38 mouse cellular contexts compared by ENCODE assay signal in the genomic region with DNA sequence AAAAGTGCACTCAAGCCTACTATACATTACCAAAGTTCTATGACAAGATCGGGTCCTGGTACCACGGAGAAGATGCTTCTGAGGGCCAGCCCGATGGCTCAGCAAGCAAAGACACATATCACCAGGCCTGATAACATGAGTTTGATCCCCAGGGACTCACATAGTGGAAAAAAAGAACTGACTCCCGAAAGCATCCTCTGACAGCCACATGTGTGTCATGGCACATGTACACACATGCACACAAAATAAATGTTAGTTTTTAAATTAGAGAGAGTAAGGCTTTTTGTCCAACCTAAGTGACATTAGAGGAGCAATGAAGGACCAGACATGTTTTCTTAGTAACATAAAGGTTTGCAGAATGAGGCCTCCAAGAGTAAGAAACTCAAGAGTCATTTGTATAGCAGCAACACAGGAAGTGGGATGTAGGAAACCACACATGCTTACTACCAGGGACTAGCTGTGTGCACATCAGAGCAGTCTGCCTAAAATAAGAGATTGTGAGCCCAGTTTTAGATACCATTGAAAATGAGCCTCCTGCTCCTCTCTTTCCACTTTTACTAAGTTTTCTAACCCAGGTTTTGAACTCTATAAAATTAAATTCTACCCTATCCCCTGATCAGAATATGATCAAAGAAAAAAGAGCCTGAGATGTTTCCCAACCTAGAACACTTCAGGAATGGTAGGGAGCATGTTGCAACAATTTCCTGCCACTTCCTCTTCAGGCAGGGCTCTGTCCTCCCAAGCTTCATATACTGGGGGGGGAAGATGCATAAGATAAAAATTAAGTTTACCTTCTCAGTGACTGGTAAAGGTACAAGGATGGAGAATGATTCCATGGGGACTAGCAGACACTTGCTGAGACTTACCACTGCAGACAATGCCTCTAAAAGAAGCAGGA. TPM values are rescaled to one million over a fixed set of nuclear protein-coding genes. Genes with fewer than 3 reads are reported as not detected.
"Had no signal": no experiment of that assay in that cellular context is flagged by ENCODE, and none has a peak within 500 bp of the region (broad histone marks: within the 10 kb centered on the region; RNA-seq: fewer than 3 reads in every experiment).

No protein-coding gene starts in this region.

- ATAC-seq: hindbrain, embryonic 16.5 days; intestine, embryonic 16.5 days had no signal

- H3K27ac ChIP-seq: gastrocnemius, adult 2 months; heart, adult 2 months; heart, embryonic 13.5 days; heart, embryonic 15.5 days; hindbrain, embryonic 13.5 days; kidney, embryonic 15.5 days; kidney, postnatal 0 days; limb, embryonic 10.5 days; limb, embryonic 12.5 days had no signal

- H3K9ac ChIP-seq: heart, embryonic 13.5 days; heart, embryonic 15.5 days; hindbrain, embryonic 13.5 days; kidney, embryonic 15.5 days; limb, embryonic 12.5 days had no signal

- H3K4me2 ChIP-seq: heart, embryonic 11.5 days; heart, embryonic 13.5 days; heart, embryonic 15.5 days; hindbrain, embryonic 13.5 days; kidney, embryonic 15.5 days; limb, embryonic 12.5 days; liver, embryonic 11.5 days had no signal

- H3K4me3 ChIP-seq: gastrocnemius, adult 2 months; heart, adult 2 months; heart, embryonic 13.5 days; heart, embryonic 15.5 days; hindbrain, embryonic 13.5 days; kidney, embryonic 15.5 days; limb, embryonic 10.5 days; limb, embryonic 12.5 days had no signal

- DNase-seq: gastrocnemius, adult 2 months; gastrocnemius, postnatal 10 days; gastrocnemius, postnatal 25 days; heart, adult 11 months; heart, adult 2 months; heart, postnatal 14 days; heart, postnatal 36 days; kidney, adult 11 months; kidney, adult 2 months; kidney, adult 9 months; kidney, postnatal 14 days; kidney, postnatal 36 days; layer of hippocampus, adult 9-11 months; layer of hippocampus, postnatal 36 days; liver had no signal

- H3K9me3 ChIP-seq: heart, embryonic 13.5 days; heart, embryonic 15.5 days; hindbrain, embryonic 13.5 days; kidney, embryonic 15.5 days; limb, embryonic 10.5 days; limb, embryonic 12.5 days had no signal

- H3K4me1 ChIP-seq: heart, embryonic 13.5 days; heart, embryonic 15.5 days; hindbrain, embryonic 13.5 days; kidney, embryonic 15.5 days; limb, embryonic 10.5 days; limb, embryonic 12.5 days had no signal

- H3K27me3 ChIP-seq: heart, embryonic 13.5 days; heart, embryonic 15.5 days; hindbrain, embryonic 13.5 days; kidney, embryonic 15.5 days; limb, embryonic 12.5 days had no signal

- H3K36me3 ChIP-seq: heart, embryonic 13.5 days; heart, embryonic 15.5 days; hindbrain, embryonic 13.5 days; kidney, embryonic 15.5 days; limb, embryonic 10.5 days; limb, embryonic 12.5 days had no signal

RNA-seq across cellular contexts. Expression of gene Ambn, which starts 13.3 kb away (rescaled TPM):
- total RNA-seq: gastrocnemius, adult 2 months; gastrocnemius, postnatal 10 days; gastrocnemius, postnatal 25 days; gastrocnemius, postnatal 4 days; heart, adult 2 months; heart, postnatal 14 days; heart, postnatal 36 days; hematopoietic stem cell, adult 5-6 weeks; layer of hippocampus, adult 18-20 months; layer of hippocampus, adult 8-10 months; layer of hippocampus, postnatal 14 days; layer of hippocampus, postnatal 36 days; left cerebral cortex, adult 18-20 months; left cerebral cortex, postnatal 14 days; left cerebral cortex, postnatal 36 days had no signal
- polyA plus RNA-seq: heart, adult 2 months; heart, embryonic 11.5 days; heart, embryonic 13.5 days; heart, embryonic 15.5 days; heart, postnatal 0 days; hindbrain, embryonic 11.5 days; hindbrain, embryonic 13.5 days; hindbrain, embryonic 16.5 days; intestine, embryonic 14.5 days; intestine, embryonic 16.5 days; kidney, adult 2 months; kidney, postnatal 0 days; large intestine, adult 2 months; liver, embryonic 11.5 days had no signal

RNA-seq across cellular contexts. Expression of gene Enam, which starts 18.7 kb away (rescaled TPM):
- total RNA-seq: gastrocnemius, adult 2 months; gastrocnemius, postnatal 10 days; gastrocnemius, postnatal 25 days; gastrocnemius, postnatal 4 days; heart, adult 2 months; heart, postnatal 14 days; heart, postnatal 36 days; hematopoietic stem cell, adult 5-6 weeks; layer of hippocampus, adult 18-20 months; layer of hippocampus, adult 8-10 months; layer of hippocampus, postnatal 14 days; layer of hippocampus, postnatal 36 days; left cerebral cortex, adult 18-20 months; left cerebral cortex, postnatal 14 days; left cerebral cortex, postnatal 36 days had no signal
- polyA plus RNA-seq: heart, adult 2 months; heart, embryonic 11.5 days; heart, embryonic 13.5 days; heart, postnatal 0 days; hindbrain, embryonic 11.5 days; hindbrain, embryonic 13.5 days; hindbrain, embryonic 16.5 days; intestine, embryonic 14.5 days; intestine, embryonic 16.5 days; kidney, adult 2 months; kidney, embryonic 15.5 days; kidney, postnatal 0 days; large intestine, adult 2 months; liver, embryonic 11.5 days had no signal

RNA-seq across cellular contexts. Expression of gene Jchain, which starts 58.6 kb away (rescaled TPM):
- polyA plus RNA-seq: heart, embryonic 11.5 days; hindbrain, embryonic 11.5 days; intestine, embryonic 14.5 days; kidney, embryonic 15.5 days; limb, embryonic 10.5 days; limb, embryonic 12.5 days had no signal
